Mouse (Mus musculus) E14TG2a.4 (cell line): Measurements from ENCODE around the gene Adprh.

ENCODE experiments used
- CTCF ChIP-seq: conservative IDR thresholded peaks from 2 replicates; pipeline ENCODE4 v1.5.1; 2014; ENCODE audit warnings: low read length
- NANOG ChIP-seq: IDR thresholded peaks from 2 replicates; pipeline ENCODE4 v1.6.1; 2014; ENCODE audit warnings: borderline replicate concordance, low read length, mixed read lengths

- no peak for TF ChIP-seq CTCF
- no peak for TF ChIP-seq NANOG
Observed at GRCm38 (mm10) chr16:38456812-38457567, 4.5 kb upstream of the Adprh start.
